Mouse (Mus musculus) stomach, postnatal 0 days (tissue): ENCODE measurements at regions not wholly inside any gene's neighbourhood (a gene's known extent, or its start where the extent isn't known, plus 50 kb on each side); places are given as distances from the start of the nearest gene placed in this dataset.

Experiments used
- ATAC-seq: fragments of 200-750 bp; cut with Nextera tagmentation; 2 replicates; pipeline ENCODE4 v1.8.0; 2017; ENCODE audit not compliant: low FRiP score, low TSS enrichment
- DNase-seq: peaks from one replicate; pipeline ENCODE4 v3.0.0-alpha.2; 2016; ENCODE audit warnings: low spot score
- H3K27ac ChIP-seq: fragments of 300-500 bp; sonication (generic); replicated peaks from 2 replicates; pipeline ENCODE4 v1.5.1; 2014; ENCODE audit warnings: mild to moderate bottlenecking, control low read depth
- H3K27me3 ChIP-seq: fragments of 300-500 bp; sonication (generic); 2 replicates; pipeline ENCODE4 v1.6.1; 2014; ENCODE audit warnings: low read length; ENCODE audit not compliant: control insufficient read depth, insufficient read depth
- H3K36me3 ChIP-seq: fragments of 300-500 bp; sonication (generic); 2 replicates; pipeline ENCODE4 v1.6.1; 2014; ENCODE audit warnings: low read length, mixed read lengths; ENCODE audit not compliant: control insufficient read depth, insufficient read depth
- H3K4me1 ChIP-seq: fragments of 300-500 bp; sonication (generic); replicated peaks from 2 replicates; pipeline ENCODE4 v1.6.1; 2014; ENCODE audit warnings: antibody characterized with exemption; ENCODE audit not compliant: control insufficient read depth, insufficient read depth
- H3K4me2 ChIP-seq: fragments of 300-500 bp; sonication (generic); replicated peaks from 2 replicates; pipeline ENCODE4 v1.6.1; 2014; ENCODE audit warnings: low read depth, mild to moderate bottlenecking, control low read depth, moderate library complexity
- H3K4me3 ChIP-seq: fragments of 300-500 bp; sonication (generic); 2 replicates; pipeline ENCODE4 v1.5.1; 2014; ENCODE audit warnings: low read depth, low read length, control low read depth
- H3K9ac ChIP-seq: fragments of 300-500 bp; sonication (generic); 2 replicates; pipeline ENCODE4 v1.6.1; 2014; ENCODE audit warnings: mild to moderate bottlenecking, low read length, control low read depth, mixed read lengths
- H3K9me3 ChIP-seq: fragments of 300-500 bp; sonication (generic); 2 replicates; pipeline ENCODE4 v1.6.1; 2016; ENCODE audit warnings: low read length; ENCODE audit not compliant: control insufficient read depth
- CTCF ChIP-seq: IDR thresholded peaks from 2 replicates; pipeline ENCODE4 v1.5.1; 2016; ENCODE audit warnings: antibody characterized with exemption, low read depth, mild to moderate bottlenecking, moderate library complexity
- EP300 ChIP-seq: optimal IDR thresholded peaks from 2 replicates; pipeline ENCODE3; 2016; ENCODE audit warnings: antibody characterized with exemption
- WGBS: fragments of 180-500 bp; shearing (Covaris S2); extraction: QIAGEN DNeasy Blood & Tissue Kit; methylation state at CpG from one replicate; pipeline ENCODE4 v1.1.7; 2014; 5-methylcytosine and 5-hydroxymethylcytosine counted together

DNA sequence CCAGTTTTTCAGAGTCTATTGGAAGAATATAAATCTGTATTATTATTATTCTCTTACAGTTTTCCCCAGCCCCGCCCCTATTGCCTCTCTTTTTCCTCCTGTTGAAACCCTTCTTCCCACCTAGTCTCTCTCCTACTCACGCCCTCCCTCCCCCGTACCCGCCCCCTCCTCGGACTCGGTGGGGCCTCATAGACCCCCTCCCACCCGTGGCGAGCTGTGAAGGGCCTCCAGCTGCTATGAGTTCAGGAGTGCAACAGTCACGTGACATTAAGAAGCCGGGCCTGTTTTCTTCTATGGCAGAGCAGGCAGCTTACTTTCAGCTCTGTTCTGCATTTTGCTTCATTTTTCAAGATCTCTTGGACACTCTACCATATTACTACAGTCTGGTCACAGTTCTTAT, 139.8 kb downstream of the Icos start:
- ATAC-seq (no peak), DNase-seq (no peak)
- 42% methylated on average over 10 of the region's 10 CpGs for WGBS
- no peak overlapping the region for H3K4me2 ChIP-seq
- H3K4me3 ChIP-seq = no peak overlapping the region
- H3K27me3 ChIP-seq = no peaks in the 10 kb centered on the region
- no peak for TF ChIP-seq CTCF
- no peak for TF ChIP-seq EP300
- H3K36me3 ChIP-seq = no peaks in the 10 kb centered on the region
- no peak overlapping the region for H3K9ac ChIP-seq
- H3K27ac ChIP-seq = no peak overlapping the region
- no peaks in the 10 kb centered on the region for H3K9me3 ChIP-seq
- no peaks in the 10 kb centered on the region for H3K4me1 ChIP-seq

DNA sequence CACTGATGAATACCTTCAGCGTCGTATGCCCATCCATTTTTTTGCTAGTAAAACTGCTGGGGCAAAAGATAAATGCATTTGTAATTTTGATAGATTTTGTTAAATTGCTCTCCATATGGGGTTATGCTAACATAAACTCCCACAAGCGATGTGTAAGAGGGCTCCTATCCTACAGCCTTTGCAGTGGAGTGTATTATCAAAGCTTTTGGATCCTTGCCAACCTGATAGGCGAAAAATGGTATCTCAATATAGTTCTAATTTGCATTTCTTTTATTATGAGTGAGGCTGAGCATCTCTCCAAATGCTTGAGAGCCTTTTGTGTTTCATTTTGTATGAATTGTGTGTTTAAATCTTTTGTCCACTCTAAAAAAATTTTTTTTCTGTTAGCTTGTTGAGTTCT, 140.3 kb downstream of the Icos start:
- no peak for ATAC-seq
- WGBS = 66% methylated on average over 4 of the region's 4 CpGs
- Histone ChIP-seq H3K4me1 (no peaks in the 10 kb centered on the region), H3K4me2 (no peak overlapping the region), H3K27ac (no peak overlapping the region), H3K36me3 (no peaks in the 10 kb centered on the region), H3K27me3 (no peaks in the 10 kb centered on the region), H3K4me3 (no peak overlapping the region), H3K9ac (no peak overlapping the region), H3K9me3 (no peaks in the 10 kb centered on the region)
- no peak for DNase-seq
- TF ChIP-seq CTCF = no peak
- TF ChIP-seq EP300 = no peak

DNA sequence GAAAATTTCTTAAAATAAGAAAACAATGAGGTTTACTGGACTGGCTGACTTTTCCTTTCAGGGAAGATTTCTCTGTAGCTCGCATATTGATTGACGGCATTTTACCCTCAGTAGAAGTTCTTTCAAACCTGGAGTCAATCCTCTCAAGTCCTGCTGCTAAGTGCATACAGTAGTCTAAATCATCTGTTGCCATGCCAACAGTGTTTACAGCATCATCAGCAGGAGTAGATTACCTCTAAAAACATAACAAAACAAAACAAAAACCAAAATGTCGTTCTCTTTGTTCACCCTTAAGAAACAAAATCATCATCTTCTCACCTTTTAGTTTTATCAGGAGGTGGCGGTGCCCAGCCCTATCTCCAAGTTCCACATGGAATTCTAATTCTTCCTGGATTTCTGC, 143.8 kb downstream of the Icos start:
- ATAC-seq = no peak

DNA sequence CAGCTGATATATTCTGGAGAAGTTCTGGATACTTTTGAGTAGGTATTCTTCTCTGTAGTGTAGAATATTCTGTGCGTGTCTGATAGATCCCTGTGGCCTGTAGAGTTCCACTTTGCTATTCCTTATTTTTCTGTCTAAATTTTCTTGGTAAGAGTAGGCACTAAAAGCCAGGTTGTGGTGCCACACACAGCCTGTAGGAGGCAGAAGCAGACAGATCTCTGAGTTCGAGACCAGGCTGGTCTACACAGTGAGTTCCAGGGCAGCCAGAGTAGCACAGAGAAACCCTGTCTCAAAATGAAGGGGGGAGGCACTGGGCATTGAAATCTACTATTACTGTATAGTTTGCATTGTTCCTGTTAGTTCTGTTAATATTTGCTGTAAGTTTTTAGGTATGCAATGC, 147.4 kb downstream of the Icos start:
- Histone ChIP-seq H3K4me2 (no peak overlapping the region), H3K36me3 (no peaks in the 10 kb centered on the region), H3K4me1 (no peaks in the 10 kb centered on the region), H3K4me3 (no peak overlapping the region), H3K27ac (no peak overlapping the region), H3K27me3 (no peaks in the 10 kb centered on the region), H3K9ac (no peak overlapping the region), H3K9me3 (no peaks in the 10 kb centered on the region)
- no peak for TF ChIP-seq EP300
- TF ChIP-seq CTCF = peak; percentile 13; the same call in 1 of the 2 replicates
- WGBS = 90% methylated on average over 2 of the region's 2 CpGs
- DNase-seq = no peak
- ATAC-seq = no peak

More for the DNA sequence above, 143.8 kb downstream of the Icos start:
- Histone ChIP-seq H3K27me3 (no peaks in the 10 kb centered on the region), H3K9ac (no peak overlapping the region), H3K4me3 (no peak overlapping the region), H3K27ac (no peak overlapping the region), H3K36me3 (no peaks in the 10 kb centered on the region), H3K4me1 (no peaks in the 10 kb centered on the region), H3K4me2 (no peak overlapping the region), H3K9me3 (no peaks in the 10 kb centered on the region)
- TF ChIP-seq CTCF (no peak), EP300 (no peak)
- DNase-seq = no peak
- 75% methylated on average over 4 of the region's 4 CpGs for WGBS

DNA sequence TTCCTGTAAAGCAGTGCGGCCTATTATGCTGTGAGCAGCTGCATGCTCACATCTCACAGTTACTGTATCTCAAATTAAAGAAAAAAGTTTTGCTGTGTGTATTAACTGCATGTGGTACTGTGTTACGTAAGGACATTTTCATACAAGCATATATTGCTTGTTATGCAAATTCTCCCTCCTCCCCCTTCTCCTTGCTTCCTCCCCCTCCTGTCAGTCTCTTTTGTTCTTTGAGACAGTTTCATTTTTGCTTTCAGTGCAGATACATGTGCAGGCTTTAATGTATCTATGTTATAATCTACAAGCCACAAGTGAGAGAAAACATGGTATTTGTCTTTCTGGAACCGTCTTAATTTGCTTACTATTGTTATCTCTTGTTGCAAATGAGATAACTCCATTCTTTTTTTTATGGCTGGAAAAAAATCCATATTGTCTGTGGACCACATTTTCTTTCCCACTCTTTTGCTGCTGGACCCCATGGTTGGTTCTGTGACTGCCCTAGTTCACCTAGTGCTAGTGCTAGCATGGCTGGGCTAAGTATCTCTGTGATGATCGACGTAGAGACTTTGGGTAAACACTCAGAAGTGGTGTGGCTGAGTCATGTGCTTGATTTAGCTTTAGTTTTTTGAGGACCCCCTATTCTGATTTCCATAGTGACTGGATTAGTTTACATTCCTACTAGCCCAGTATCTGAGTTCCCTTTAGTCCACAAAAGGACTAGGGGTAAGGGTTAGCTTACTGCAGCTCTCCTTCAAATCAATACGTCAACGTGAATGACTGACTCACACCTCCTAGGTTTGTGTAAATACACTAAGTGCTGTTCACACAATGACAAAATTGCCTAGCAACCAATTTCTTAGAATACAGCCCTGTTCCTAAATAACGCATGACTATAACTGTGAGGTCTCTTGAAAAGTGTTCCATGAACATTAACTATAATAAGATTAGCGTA, 158.1 kb downstream of the Icos start:
- DNase-seq (no peak), ATAC-seq (peak; percentile 95)
- Histone ChIP-seq H3K27ac (no peak overlapping the region; the same call in 1 of the 2 replicates), H3K9ac (no peak overlapping the region), H3K27me3 (no peaks in the 10 kb centered on the region), H3K36me3 (no peaks in the 10 kb centered on the region), H3K4me3 (no peak overlapping the region), H3K9me3 (no peaks in the 10 kb centered on the region), H3K4me2 (no peak overlapping the region), H3K4me1 (no peaks in the 10 kb centered on the region)
- no peak for TF ChIP-seq CTCF
- TF ChIP-seq EP300 = no peak
- 55% methylated on average over 9 of the region's 9 CpGs for WGBS

DNA sequence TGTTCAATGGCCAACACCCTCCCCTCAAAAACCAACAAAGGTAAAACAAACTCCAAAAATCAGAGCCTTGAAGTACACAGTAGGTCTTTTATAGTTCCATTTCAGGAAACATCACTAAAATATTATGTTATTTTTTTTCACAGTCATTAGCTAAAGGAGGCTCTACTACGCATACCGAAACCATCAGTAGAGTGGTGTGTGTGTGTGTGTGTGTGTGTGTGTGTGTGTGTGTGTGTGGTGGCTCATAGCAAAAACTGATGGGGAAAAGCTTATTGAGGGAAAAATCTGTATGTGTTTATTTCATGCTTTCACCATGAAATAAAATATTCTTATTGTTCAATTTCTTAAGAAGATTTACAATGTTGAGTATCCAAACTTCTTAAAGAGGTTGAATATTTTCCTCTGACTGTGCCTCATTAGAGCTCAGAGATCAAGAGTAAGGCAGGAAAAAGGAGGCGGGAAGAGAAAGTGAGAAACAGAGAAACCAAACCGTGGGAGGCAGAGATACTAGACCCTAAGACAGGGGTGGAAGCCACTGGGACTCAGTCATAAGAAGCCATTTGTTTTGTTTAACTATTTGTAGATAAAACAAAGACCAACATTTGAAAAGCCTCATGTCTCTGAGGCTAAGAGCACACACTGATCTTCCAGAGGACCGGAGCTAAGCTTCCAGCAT, 159.6 kb downstream of the Icos start:
- Histone ChIP-seq H3K36me3 (no peaks in the 10 kb centered on the region), H3K4me2 (no peak overlapping the region), H3K27ac (no peak overlapping the region), H3K27me3 (no peaks in the 10 kb centered on the region), H3K9me3 (no peaks in the 10 kb centered on the region), H3K4me3 (no peak overlapping the region), H3K9ac (no peak overlapping the region), H3K4me1 (no peaks in the 10 kb centered on the region)
- WGBS = 73% methylated on average over 5 of the region's 5 CpGs
- TF ChIP-seq CTCF (no peak), EP300 (no peak)
- ATAC-seq (no peak), DNase-seq (no peak)
